Mouse (Mus musculus) frontal cortex, postnatal 36 days (tissue): ENCODE data around the gene Crxos.

ENCODE experiments used
- DNase-seq, 2 experiments: peaks; one replicate each; pipeline ENCODE4 v3.0.0; 2022; ENCODE audit warnings: low spot score in 2 of 2

The Crxos gene

DNA sequence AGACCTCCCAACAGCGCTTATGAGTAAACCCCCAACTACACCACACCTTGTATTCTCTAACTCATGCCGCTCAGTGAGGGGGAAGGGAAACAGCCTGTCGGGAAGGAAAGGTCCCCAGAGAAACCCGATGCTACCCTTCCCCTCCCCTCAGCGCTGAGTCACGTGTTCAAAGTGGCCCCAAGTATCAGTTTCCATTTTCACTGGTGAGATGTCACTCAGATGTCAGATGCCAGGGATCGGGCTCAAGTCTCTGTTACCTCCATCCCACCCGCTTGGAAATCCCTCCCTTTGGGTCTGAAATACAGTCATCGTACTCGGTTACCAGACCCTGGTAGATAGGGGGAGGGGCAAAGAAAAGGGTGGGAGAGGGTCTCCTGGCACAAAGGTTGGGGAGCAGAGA, 39.4 kb downstream of the Crxos start:
- DNase-seq: peak in 1 of 2 experiments; percentile 36

DNA sequence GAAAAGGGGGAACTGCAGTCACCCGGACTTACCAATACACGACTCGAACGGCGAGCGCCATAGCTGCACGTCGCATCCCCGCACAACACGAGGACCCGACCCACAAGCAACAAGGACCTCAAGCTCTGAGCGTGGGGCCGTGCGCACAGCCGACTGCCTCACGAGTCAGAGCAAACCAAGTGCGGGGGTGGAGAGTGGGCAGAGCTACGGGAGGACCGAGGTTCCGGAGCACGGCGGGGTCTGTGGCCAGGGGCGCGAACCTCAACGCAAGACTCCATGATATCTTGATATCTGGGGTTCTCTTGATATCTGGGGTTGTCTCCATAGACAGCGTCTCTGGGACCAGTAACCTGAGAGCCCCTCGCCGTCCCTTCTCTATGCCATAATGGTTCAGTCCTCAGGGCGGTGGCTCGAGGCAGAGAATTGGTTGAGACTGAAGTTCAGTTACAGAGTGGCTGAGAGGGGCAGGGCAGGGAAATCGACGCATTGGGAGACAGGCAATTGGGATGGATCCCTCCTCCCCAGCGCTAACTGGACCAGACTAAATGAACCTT, 39.9 kb downstream of the Crxos start, which contains the start of gene Selenow:
Selenow (minus strand) TSS at position 183 of the 554 bp plus-strand sequence.
- DNase-seq: peak; percentile 93

DNA sequence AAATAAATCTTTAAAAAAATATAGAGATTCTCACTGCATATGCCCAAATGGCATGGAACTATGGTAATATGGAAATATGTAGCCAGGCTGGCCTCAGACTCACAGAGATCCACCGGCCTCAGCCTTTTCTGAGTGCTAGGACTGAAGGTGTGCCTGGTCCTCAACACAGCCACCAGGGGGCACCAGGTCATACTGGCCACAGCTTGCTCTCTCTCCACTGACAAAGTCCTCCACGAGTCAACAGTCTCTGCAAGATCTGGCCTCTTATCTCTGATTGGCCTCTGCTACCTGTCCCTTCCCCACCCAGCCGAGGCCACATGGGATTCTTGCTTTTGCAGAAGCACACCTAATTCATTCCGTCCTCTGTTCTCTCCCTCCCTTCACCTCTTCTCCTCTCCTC, 47.5 kb downstream of the Crxos start:
- no peak for DNase-seq

DNA sequence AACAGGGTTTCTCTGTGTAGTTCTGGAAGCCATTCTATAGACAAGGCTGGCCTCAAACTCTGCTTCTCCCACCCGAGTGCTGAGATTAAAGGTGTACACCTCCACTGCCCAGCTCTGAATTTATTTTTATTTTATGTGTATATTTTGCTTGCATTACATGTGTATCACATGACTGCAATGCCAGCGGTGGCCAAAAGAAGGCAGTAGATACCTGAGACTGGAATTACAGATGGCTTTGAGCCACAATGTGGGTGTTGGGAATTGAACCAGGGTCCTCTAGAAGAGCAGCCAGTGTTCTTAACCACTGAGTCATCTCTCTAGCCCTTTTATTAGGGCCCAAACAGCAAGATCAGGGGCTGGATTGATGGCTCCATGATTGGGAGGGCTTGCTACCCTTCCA, 48.1 kb downstream of the Crxos start:
- no peak for DNase-seq

DNA sequence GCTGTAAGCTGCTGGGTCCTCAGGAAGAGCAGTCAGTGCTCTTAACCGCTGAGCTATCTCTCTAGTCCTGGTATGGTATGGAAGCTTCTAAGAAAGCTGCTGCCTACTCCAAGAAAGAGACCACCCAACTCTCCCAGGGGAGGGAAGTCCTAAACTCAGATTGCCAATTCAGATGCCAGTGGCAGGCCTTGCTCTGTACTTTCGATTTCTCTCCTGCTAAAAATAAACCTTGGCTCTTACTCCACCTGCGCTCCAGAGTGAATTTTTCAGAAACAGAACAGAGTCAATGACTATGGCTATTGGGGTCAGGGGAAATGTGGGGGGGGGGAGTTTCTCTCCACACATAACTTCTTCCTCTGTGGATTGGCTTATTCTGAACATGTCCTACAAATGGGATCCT, 49.2 kb downstream of the Crxos start:
- no peak for DNase-seq

DNA sequence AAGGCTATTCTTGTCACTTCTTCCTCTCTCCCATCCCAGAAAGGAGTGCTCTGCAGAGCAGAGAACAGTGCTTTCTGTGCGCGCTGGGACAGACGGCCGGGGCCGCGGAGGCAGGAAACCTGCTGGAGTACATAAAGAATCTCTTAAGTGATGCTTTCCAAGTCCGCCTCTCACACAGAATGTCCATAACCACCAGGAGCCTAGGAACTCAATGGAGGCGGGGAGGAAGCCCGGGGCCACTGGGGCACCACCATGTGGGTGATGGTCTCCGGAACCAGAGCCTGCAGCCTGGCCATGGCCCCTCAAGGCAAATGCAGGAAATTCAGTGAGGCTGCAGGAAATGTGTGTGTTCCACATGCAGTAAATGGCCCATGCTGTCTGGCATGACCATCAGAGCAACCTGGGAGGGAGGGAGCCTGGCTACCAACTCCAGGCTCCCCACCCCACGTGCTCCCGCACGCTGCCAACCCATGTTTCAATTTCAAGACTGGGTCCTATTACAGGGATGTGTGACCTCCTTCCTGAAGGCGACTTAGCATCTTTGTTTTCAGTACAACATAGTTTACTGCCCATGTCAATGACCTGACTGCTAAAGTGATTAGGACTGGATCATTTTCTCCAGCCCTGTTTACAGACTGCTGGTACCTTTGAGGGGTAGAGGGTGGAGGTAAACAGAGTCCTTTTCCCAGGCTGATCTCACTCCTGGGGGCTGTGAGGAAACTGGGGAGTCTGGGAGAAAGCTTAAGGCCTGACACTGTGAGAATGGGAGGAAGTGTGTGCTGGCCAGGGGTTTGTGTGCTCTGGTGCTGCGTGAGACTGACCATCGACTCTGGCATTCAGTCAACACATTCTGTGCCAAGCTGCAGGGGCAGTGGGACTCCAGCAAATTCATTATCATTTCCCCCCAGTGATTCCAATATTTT, 51.3 kb downstream of the Crxos start:
- DNase-seq: peak; percentile 51 to 67

DNA sequence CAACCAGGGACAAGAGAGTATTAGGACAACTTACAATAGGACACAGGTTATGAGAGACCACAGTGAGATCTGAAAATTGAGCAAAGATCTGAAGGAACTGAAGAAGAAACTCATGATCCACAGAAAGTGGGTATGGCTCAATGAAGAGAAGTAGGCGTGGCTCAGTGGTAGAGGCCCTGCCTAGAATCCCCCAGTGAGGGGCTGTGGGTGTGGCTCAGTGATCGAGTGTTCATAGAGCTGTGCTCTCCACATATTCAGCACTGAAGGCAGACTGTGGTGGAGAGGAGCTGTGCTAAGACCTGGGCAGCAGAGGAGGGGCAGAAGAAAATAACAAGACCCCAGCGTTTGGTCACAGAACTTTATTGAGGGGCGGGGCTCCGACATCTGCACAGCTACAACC, 55.1 kb downstream of the Crxos start:
- DNase-seq: no peak

DNA sequence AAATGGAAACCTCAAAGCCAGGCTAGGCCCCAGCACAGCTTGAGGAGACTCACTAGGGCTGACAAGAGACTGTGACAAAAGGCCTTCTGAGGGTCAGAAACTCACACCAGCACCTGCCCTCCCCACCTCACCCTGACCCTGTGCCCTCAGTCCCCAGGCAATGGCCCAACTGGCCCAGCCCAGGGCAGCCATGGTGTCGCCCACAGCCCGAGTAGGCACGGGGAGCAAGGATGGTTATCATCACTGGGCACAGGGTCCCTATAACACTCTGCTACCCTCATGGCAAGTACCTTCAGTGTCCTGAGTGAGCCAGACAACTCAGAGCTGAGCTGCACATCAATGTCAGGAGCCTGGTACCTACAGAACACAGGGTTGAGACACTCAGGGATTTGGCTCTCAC, 56.2 kb downstream of the Crxos start:
- DNase-seq: no peak

DNA sequence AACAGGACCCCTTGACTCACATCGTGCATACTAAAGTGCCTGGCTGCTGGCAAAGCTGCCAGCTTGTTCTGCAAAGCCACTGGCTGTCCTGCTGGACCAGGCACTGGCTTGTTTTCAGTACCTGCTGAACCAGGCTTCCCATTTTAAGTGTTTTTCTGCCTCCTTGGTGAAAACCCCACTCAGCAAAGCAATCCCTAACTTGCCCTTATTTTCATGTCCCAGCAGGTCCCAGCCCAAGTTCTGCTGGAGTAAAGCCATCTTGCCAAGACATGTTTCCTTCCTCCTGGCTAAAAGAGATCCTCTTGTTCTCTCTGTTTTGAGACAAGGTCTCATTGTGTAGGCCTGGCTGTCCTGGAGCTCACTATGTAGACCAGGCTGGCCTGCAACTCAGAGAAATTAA, 61.9 kb downstream of the Crxos start:
- no peak for DNase-seq

DNA sequence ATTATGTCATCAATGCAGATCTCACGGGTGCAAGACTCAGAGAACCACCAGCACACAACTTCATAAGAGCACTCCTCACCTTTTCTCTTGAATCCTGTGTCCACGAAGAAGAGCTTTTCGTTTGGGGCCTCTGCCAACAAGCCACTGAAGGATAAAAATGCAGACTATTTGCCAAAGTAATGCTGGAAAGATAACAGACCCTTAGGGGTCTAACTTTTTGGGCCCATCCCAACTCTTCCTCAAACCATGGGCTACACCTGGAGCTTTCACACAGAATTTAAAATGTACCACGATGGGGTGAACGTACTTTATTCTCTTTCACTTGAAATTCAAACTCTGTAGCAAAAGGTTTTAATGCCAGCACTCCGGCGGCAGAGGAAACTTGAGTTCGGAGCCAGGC, 62.8 kb downstream of the Crxos start:
- no peak for DNase-seq

DNA sequence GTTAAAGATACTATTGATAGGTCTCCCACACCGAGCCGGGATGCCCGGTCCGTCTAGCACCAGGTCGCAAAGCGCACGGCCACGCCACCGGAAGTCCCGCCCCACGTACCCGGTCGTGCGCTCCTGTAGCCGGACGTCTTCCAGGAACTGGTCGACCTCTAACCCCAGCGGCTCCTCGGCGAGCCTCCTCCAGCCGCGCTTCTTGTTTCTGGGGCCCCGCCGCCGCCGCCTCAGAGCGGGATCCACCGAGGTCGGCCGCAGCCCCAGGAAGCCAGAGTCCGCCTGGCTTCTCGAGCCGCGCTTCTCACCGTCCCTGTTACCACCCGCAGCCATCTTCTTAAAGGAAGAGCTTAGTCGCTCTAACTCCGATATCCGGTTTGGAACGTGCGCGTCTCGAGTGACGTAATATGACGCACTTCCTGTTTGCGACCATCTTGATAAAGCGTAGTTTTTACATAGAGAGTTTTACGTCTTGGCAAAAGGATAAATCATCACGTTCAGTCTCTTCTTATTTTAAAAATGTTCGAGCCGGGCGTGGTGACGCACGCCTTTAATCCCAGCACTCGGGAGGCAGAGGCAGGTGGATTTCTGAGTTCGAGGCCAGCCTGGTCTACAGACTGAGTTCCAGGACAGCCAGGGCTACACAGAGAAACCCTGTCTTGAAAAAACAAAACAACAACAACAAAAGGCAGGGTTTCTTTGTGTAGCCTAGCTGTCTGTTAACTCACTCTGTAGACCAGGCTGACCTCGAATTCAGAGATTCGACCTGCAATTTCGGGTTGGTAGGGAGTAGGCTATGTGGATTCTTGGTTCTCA, 63.5 kb downstream of the Crxos start, which contains the start of gene Nop53:
Nop53 (minus strand) TSS at position 354 of the 816 bp plus-strand sequence.
- peak; percentile 94 to 98 for DNase-seq

DNA sequence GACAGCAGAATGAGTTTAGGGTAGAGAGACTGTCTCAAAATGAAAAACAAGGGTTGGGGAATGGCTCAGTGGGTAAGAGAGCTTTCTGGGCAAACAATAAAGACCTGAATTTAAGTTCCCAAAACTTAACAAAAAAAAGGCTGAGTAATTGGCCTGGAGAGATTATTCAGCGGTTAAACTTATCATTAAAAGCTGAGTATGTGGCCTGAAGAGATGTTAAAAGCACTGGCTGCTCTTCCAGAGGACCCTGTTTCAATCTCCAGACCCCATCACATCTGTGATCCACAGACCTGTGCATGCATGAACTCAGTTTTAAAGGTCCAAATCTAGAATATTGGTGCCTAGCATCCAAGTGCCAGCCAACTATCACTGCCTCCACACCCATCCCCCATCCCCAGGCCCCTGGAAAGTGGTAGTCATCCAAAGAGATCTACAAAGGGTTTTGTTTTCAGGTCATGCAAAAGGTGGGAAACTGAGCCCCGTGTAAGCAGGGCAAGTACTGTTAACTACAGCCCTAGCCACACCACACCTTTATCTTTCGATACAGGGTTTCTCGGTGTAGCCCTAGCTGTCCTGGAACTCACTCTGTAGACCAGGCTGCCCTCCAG, 65.3 kb downstream of the Crxos start:
- no peak for DNase-seq

DNA sequence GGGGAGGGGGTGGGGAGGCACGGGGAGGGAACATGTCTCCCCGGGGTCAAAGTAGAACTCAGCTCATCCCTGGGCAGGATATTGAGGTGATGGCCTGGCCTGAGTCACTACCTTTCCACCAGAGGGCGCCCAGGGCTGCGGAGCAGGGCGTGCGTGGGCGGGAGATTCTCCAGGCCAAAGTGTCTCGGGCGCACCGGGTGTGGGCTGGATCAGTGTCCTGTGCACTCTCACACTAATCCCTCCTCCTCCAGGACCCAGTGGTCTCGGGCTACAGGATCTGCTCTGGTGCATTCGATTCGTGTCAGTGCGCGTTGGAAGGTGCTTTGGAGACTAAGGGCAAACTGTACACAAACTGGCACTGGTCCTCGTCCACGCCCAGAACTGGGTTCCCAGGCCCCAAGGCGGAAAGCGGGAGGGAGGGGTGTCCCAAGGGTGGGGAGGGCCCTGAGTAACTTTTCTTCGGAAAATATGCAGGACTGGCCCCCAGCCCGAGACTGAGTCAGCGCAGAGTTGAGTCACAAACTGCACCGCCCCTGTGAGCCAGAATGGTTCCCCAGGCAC, 66.0 kb downstream of the Crxos start:
- peak; percentile 57 to 65 for DNase-seq

DNA sequence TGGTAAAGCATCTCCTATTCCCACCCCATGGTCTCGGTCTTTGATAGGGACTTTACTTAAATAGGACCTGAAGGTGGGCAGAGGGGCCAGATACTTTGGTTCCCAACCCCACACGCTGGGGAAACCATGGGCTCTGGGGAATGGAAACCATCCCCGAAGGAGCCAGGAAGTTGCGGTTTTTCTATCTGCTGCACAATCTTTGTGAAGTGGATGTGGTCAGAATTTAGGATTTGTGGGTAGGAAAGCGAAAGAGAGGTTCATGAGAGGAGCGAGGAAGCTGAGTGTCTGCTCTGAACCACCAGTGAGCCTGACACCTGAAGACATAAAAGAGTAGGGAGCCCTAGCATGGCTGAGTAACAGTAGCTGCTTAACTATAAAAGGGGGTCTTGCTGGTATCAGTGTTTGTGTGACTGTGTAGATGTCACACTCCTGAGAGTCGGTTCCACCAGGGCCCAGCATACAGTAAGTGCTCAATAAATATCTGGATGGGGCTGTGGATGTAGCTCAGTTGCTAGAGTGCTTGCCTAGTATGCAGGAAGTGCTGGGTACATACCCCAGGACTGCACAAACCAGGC, 66.9 kb downstream of the Crxos start:
- DNase-seq: no peak

DNA sequence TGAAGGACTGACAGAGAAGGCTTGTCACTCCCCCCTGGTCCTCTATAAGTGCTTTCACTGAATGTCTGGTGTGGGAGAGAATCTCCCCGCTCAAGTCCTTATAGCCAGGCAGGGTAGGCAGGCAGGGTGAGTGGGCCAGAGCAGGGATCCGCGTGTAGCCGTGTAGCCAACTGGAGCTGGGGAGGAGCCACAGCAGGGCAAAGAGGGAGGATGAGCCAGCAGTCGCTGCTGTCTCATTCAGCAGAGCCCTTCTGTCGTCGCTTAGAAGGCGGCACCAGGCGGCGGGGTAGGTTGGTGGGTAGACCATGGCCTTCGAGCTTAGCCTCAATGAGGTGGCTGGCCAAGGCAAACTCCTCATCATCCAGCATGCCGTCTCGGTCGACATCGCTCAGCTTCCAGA, 67.6 kb downstream of the Crxos start:
- DNase-seq: no peak

DNA sequence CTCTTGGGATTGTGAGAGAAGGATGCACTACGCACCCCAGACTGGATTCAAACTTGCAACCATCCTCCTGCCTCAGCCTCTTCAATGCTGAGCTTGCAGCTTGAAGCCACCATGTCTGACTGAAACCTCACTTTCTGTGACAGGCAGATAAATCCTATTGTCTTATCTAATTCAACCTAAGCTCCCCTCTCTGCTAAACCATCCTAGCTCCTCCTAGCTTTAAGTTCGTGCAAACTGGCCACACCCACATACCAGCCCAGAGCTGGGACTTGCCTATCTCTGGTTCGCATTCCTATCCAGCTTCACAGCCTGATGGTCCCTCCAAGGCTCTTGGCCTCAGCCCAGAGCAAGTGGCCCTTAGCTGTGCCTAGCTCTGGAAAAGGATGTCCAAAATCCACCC, 70.0 kb downstream of the Crxos start:
- DNase-seq: no peak
